Mouse (Mus musculus) gastrocnemius, postnatal 4 days (tissue): ENCODE measurements around the gene Cerkl. TPM values are rescaled to one million over a fixed set of nuclear protein-coding genes. Genes with fewer than 3 reads are reported as not detected.

Experiments
- DNase-seq, 2 experiments: peaks; one replicate each; pipeline ENCODE4 v3.0.0; 2021 to 2022; ENCODE audit warnings: low spot score in 2 of 2, mixed read lengths in 2 of 2
- long read RNA-seq, 2 experiments: library from polyadenylated mRNA; stranded (forward); transcript quantifications; one replicate each; pipeline ENCODE4 v2.0.0; 2021
- total RNA-seq, 2 experiments: library from RNA; stranded (reverse); gene quantifications; 2 replicates each; pipeline ENCODE4 v1.2.3; 2021

Cerkl gene
- total RNA-seq, result 1 to 10 TPM in 1 of 2 experiments, under 1 TPM in 1; 0.86 to 1.2 TPM
- long read RNA-seq, experiment 1, result 0 reads
- long read RNA-seq, experiment 2, partial matches to known transcripts, result 0 of 1 reads
- long read RNA-seq, experiment 2, other reads (novel, unspliced or antisense), result 1 of 1 reads

GRCm38 (mm10) chr2:79456575-79457349, at the start of gene Cerkl, which contains the start of gene Neurod1:
Gene Cerkl, minus strand, starts transcription at chr2:79456785.
Gene Neurod1, minus strand, starts transcription at chr2:79456751.
- no peak for DNase-seq

GRCm38 (mm10) chr2:79498990-79499755, 42.6 kb upstream of the Cerkl start:
- DNase-seq, result peak; percentile 18 to 54

GRCm38 (mm10) chr2:79485127-79485526, 28.5 kb upstream of the Cerkl start:
- DNase-seq, result no peak

- no peak for DNase-seq
These were observed 25.9 kb upstream of the Cerkl start for GRCm38 (mm10) chr2:79482511-79482910.

DNA sequence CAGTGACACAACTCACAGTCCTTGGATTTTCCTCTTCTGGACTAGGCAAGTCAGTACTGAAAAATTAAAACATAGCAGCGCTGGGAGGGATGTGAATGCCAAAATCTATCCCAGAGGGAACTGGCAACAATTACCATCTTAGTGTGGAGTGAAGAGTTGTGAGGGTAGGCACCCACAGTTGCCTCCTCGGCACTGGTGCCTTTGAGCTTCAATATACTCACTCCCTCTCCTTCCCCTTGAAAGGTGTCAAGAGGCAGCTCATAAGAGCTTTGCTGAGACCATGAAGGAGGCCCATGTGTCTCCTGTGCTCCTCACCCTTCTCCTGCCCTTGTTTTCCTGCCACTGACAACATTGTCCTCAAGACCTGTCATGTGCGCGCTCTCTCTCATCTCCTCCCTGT, 5.8 kb upstream of the Cerkl start:
- DNase-seq, result no peak

GRCm38 (mm10) chr2:79461861-79462260, 5.3 kb upstream of the Cerkl start:
- no peak for DNase-seq

- no peak for DNase-seq
These were observed 4.0 kb upstream of the Cerkl start for GRCm38 (mm10) chr2:79460586-79460985.

DNA sequence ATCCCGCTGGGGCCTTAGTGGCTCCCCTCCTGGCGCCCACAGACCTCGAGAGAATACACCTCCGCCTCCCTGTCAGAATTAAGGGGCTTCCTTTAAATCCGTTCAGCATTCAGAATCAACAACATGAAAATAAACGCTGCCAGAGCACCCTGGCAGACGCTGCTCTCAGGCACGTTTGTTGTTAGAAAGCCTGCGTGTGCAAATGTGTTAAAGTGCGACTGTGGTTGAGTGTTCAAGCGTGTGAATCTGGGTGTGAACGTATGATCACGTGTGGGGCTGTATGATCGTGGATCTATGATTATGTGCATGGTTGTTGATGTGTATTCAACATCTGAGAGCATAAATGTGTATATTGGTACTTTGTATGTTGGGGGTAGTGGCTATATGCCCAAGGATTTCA, 3.5 kb upstream of the Cerkl start:
- DNase-seq, result no peak

GRCm38 (mm10) chr2:79459061-79460045, 2.8 kb upstream of the Cerkl start:
- no peak for DNase-seq

DNA sequence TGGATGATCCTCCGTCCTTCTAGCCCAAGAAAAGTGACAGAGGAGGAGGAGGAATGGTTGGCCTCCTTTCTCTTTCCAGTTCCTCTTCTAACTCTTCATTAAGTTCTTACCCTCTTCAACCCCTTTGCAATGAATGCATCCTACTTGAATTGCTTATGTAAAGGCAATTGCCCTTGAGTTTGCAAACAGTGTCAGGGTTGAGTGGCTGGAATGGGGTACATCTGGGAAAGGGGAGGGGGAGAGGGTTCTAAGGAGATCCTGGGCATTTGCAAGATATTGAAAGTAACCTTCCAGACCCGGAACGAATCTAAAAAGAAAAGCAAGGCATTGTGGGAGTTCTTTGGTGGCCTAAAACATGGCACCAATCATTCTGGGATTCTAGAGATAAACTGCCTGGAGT, 1.3 kb upstream of the Cerkl start:
- DNase-seq, result no peak

GRCm38 (mm10) chr2:79457434-79457833, 849 bp upstream of the Cerkl start:
- no peak for DNase-seq

GRCm38 (mm10) chr2:79455646-79456045, 939 bp downstream of the Cerkl start:
- DNase-seq, result no peak

GRCm38 (mm10) chr2:79454786-79455446, 1.7 kb downstream of the Cerkl start:
- no peak for DNase-seq

GRCm38 (mm10) chr2:79453901-79454781, 2.4 kb downstream of the Cerkl start:
- peak; percentile 74 to 84 for DNase-seq

DNA sequence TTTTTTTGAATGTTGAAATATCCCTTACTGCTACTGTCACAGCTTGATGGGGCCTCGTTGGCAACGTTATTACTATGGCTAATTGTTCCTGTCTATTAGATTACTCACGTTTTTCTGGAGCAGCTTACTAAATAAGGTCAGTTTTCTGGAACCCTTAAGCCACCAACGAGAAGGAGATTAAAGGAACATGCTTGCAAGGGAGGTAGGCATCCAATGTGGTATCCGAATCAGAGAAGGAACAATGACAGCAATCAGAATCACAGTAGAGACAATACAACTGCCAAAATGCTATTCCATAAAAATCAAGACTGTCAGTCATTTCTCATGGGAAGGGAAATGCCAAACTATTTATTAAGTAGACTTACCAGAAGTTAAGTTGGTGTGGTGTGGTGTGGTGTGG, 5.1 kb downstream of the Cerkl start:
- no peak for DNase-seq

DNA sequence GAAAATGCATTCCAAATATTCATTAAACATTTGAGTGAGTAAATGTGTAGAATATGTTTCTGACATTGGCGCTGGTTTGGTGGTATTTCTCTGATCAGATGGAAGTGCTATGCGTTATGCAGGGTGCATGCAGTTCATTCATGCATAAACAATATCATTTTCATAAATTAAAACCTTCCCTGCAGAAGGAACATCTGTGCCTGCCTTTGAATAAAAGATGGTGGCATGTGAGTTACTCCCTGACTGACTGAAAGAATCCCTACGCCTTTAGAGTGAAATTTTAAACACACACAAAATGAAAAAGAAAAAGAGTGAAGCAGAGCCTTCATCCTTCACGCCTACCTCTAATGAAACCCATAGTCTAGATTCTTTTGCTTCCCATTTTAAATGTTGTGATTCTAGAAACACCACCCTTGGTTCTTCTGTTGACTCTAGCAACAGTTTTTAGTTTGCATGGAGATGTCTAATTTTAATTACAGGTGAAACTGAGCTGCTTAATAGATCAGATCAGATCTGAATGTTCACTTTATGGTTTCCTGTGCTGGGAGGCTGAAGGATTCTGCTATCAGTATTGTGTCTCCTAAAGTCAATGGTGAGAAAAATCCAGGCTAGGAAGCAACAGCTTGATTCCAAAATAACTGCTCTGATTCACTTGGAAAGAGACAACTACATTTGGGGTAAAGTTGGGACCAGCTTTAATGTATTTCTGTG, 5.7 kb downstream of the Cerkl start:
- DNase-seq, result no peak

GRCm38 (mm10) chr2:79449371-79449770, 7.2 kb downstream of the Cerkl start:
- no peak for DNase-seq

- no peak for DNase-seq
These were observed 9.4 kb downstream of the Cerkl start for GRCm38 (mm10) chr2:79447198-79447597.
